Mouse (Mus musculus) CD4-positive, CD25-positive, alpha-beta regulatory T cell, adult 4 months (primary cell): ENCODE measurements at regions not wholly inside any gene's neighbourhood (a gene's known extent, or its start where the extent isn't known, plus 50 kb on each side); places are given as distances from the start of the nearest gene placed in this dataset.

Source experiments
- ATAC-seq: one replicate; pipeline ENCODE4 v1.8.0; 2017

- no peak for ATAC-seq
Measured at GRCm38 (mm10) chr4:105474765-105475560, 314.7 kb upstream of the Gm12728 start.

- no peak for ATAC-seq
Measured at GRCm38 (mm10) chr4:105476332-105476731, 313.3 kb upstream of the Gm12728 start.

GRCm38 (mm10) chr4:105486376-105486775 lies 303.3 kb upstream of the Gm12728 start:
- no peak for ATAC-seq

GRCm38 (mm10) chr4:105496176-105496575 lies 293.5 kb upstream of the Gm12728 start:
- ATAC-seq = no peak

GRCm38 (mm10) chr4:105506190-105506589 lies 283.5 kb upstream of the Gm12728 start:
- no peak for ATAC-seq

- ATAC-seq = no peak
Measured at GRCm38 (mm10) chr4:105507221-105507620, 282.4 kb upstream of the Gm12728 start.

- ATAC-seq = no peak
Measured at GRCm38 (mm10) chr4:105509091-105509490, 280.6 kb upstream of the Gm12728 start.

GRCm38 (mm10) chr4:105510406-105510805 lies 279.3 kb upstream of the Gm12728 start:
- no peak for ATAC-seq

- ATAC-seq = no peak
Measured at GRCm38 (mm10) chr4:105525135-105525534, 264.5 kb upstream of the Gm12728 start.

GRCm38 (mm10) chr4:105526755-105527154 lies 262.9 kb upstream of the Gm12728 start:
- no peak for ATAC-seq

- ATAC-seq = no peak
Measured at GRCm38 (mm10) chr4:105527316-105527715, 262.4 kb upstream of the Gm12728 start.

- ATAC-seq = no peak
Measured at GRCm38 (mm10) chr4:105531651-105532425, 257.8 kb upstream of the Gm12728 start.

- ATAC-seq = no peak
Measured at GRCm38 (mm10) chr4:105535451-105535850, 254.2 kb upstream of the Gm12728 start.

GRCm38 (mm10) chr4:105545486-105545885 lies 244.2 kb upstream of the Gm12728 start:
- ATAC-seq = no peak

- ATAC-seq = no peak
Measured at GRCm38 (mm10) chr4:105549744-105550440, 239.8 kb upstream of the Gm12728 start.

GRCm38 (mm10) chr4:105551966-105552685 lies 237.5 kb upstream of the Gm12728 start:
- no peak for ATAC-seq

- no peak for ATAC-seq
Measured at GRCm38 (mm10) chr4:105554994-105555393, 234.7 kb upstream of the Gm12728 start.

- no peak for ATAC-seq
Measured at GRCm38 (mm10) chr4:105555941-105556340, 233.7 kb upstream of the Gm12728 start.

- no peak for ATAC-seq
Measured at GRCm38 (mm10) chr4:105557396-105557795, 232.3 kb upstream of the Gm12728 start.

- no peak for ATAC-seq
Measured at GRCm38 (mm10) chr4:105560055-105560454, 229.6 kb upstream of the Gm12728 start.

- no peak for ATAC-seq
Measured at GRCm38 (mm10) chr4:105560781-105561180, 228.9 kb upstream of the Gm12728 start.

- ATAC-seq = no peak
Measured at GRCm38 (mm10) chr4:105561611-105562010, 228.1 kb upstream of the Gm12728 start.

- no peak for ATAC-seq
Measured at GRCm38 (mm10) chr4:105565796-105566195, 223.9 kb upstream of the Gm12728 start.
